Mouse (Mus musculus) embryonic fibroblast, embryonic 13.5 days (primary cell): ENCODE data around the gene Stpg1.

Experiments used
- CTCF ChIP-seq: IDR thresholded peaks from 2 replicates; pipeline ENCODE4 v1.5.1; 2011; ENCODE audit warnings: mild to moderate bottlenecking, control low read depth, low read length, moderate library complexity, borderline replicate concordance; ENCODE audit not compliant: insufficient read depth
- POLR2A ChIP-seq: IDR thresholded peaks from 2 replicates; pipeline ENCODE4 v1.6.1; 2011; ENCODE audit warnings: low read depth, mild to moderate bottlenecking, control low read depth, low read length, moderate library complexity

GRCm38 (mm10) chr4:135498136-135498535, 3.5 kb downstream of the Stpg1 start:
- TF ChIP-seq CTCF (no peak), POLR2A (no peak)
